Mouse (Mus musculus): ENCODE data around the gene Rgs5. TPM values are rescaled to one million over a fixed set of nuclear protein-coding genes. Genes with fewer than 3 reads are reported as not detected.

Rgs5 gene
- total RNA-seq (2018; cell fraction: chromatin; rRNA removed), result under 1 TPM in 1 of 26 experiments, not detected in 25; 0.25 TPM
- total RNA-seq (2018; cell fraction: cytosol; rRNA removed), result not detected
- not detected for total RNA-seq (2018; cell fraction: nucleus; rRNA removed)
- 0.07 TPM in 1 of 3 replicates, not detected in the others for polyA plus RNA-seq (2018)

GRCm38 (mm10) chr1:169655256-169655655, at the start of gene Rgs5:
Gene Rgs5 (plus strand): TSS chr1:169655501.
- 3% methylated on average over 8 of the region's 8 CpGs for WGBS (ENCODE audit: missing documents)
- no peaks in the 10 kb centered on the region for H3K36me3 ChIP-seq (ENCODE audit: inconsistent target)
- no peak within 1 kb of the TSS for H3K4me3 ChIP-seq (ENCODE audit: inconsistent target)
- H3K27ac ChIP-seq, result no peak within 1 kb of the TSS
- H3K79me2 ChIP-seq (ENCODE audit: inconsistent target), result no peaks in the 10 kb centered on the region

GRCm38 (mm10) chr1:169606164-169606563, 49.1 kb upstream of the Rgs5 start:
- WGBS (ENCODE audit: missing documents), result 96% methylated on average over 3 of the region's 3 CpGs
- Histone ChIP-seq H3K36me3 (ENCODE audit: inconsistent target) (no peaks in the 10 kb centered on the region), H3K79me2 (ENCODE audit: inconsistent target) (no peaks in the 10 kb centered on the region), H3K4me3 (ENCODE audit: inconsistent target) (no peak overlapping the region), H3K27ac (no peak overlapping the region)

GRCm38 (mm10) chr1:169629738-169630137, 25.6 kb upstream of the Rgs5 start:
- no peak overlapping the region for H3K4me3 ChIP-seq (ENCODE audit: inconsistent target)
- H3K27ac ChIP-seq, result no peak overlapping the region
- no peaks in the 10 kb centered on the region for H3K36me3 ChIP-seq (ENCODE audit: inconsistent target)
- no peaks in the 10 kb centered on the region for H3K79me2 ChIP-seq (ENCODE audit: inconsistent target)
- WGBS (ENCODE audit: missing documents), result 90% methylated on average over 7 of the region's 7 CpGs

- H3K4me3 ChIP-seq (ENCODE audit: inconsistent target), result no peak overlapping the region
- WGBS (ENCODE audit: missing documents), result 78% methylated on average over 14 of the region's 14 CpGs
- no peaks in the 10 kb centered on the region for H3K79me2 ChIP-seq (ENCODE audit: inconsistent target)
- H3K36me3 ChIP-seq (ENCODE audit: inconsistent target), result no peaks in the 10 kb centered on the region
- no peak overlapping the region for H3K27ac ChIP-seq
Measured at GRCm38 (mm10) chr1:169637251-169637750, 18.0 kb upstream of the Rgs5 start.

GRCm38 (mm10) chr1:169644884-169645653, 10.2 kb upstream of the Rgs5 start:
- Histone ChIP-seq H3K79me2 (ENCODE audit: inconsistent target) (no peaks in the 10 kb centered on the region), H3K27ac (no peak overlapping the region), H3K4me3 (ENCODE audit: inconsistent target) (no peak overlapping the region), H3K36me3 (ENCODE audit: inconsistent target) (no peaks in the 10 kb centered on the region)
- 74% methylated on average over 7 of the region's 7 CpGs for WGBS (ENCODE audit: missing documents)

GRCm38 (mm10) chr1:169659479-169659878, 4.2 kb downstream of the Rgs5 start:
- no peak overlapping the region for H3K27ac ChIP-seq
- no peaks in the 10 kb centered on the region for H3K79me2 ChIP-seq (ENCODE audit: inconsistent target)
- no peaks in the 10 kb centered on the region for H3K36me3 ChIP-seq (ENCODE audit: inconsistent target)
- H3K4me3 ChIP-seq (ENCODE audit: inconsistent target), result no peak overlapping the region
- WGBS (ENCODE audit: missing documents), result 6% methylated on average over 4 of the region's 4 CpGs

- no peaks in the 10 kb centered on the region for H3K79me2 ChIP-seq (ENCODE audit: inconsistent target)
- H3K36me3 ChIP-seq (ENCODE audit: inconsistent target), result no peaks in the 10 kb centered on the region
- no peak overlapping the region for H3K27ac ChIP-seq
- no peak overlapping the region for H3K4me3 ChIP-seq (ENCODE audit: inconsistent target)
- 79% methylated on average over 4 of the region's 4 CpGs for WGBS (ENCODE audit: missing documents)
Measured at GRCm38 (mm10) chr1:169667328-169667727, 12.0 kb downstream of the Rgs5 start.

GRCm38 (mm10) chr1:169670705-169671104, 15.4 kb downstream of the Rgs5 start:
- WGBS (ENCODE audit: missing documents), result 55% methylated on average over 1 of the region's 1 CpGs
- no peaks in the 10 kb centered on the region for H3K79me2 ChIP-seq (ENCODE audit: inconsistent target)
- H3K4me3 ChIP-seq (ENCODE audit: inconsistent target), result no peak overlapping the region
- H3K36me3 ChIP-seq (ENCODE audit: inconsistent target), result no peaks in the 10 kb centered on the region
- no peak overlapping the region for H3K27ac ChIP-seq

GRCm38 (mm10) chr1:169671801-169672200, 16.5 kb downstream of the Rgs5 start:
- 86% methylated on average over 2 of the region's 2 CpGs for WGBS (ENCODE audit: missing documents)
- no peak overlapping the region for H3K4me3 ChIP-seq (ENCODE audit: inconsistent target)
- H3K27ac ChIP-seq, result no peak overlapping the region
- H3K79me2 ChIP-seq (ENCODE audit: inconsistent target), result no peaks in the 10 kb centered on the region
- no peaks in the 10 kb centered on the region for H3K36me3 ChIP-seq (ENCODE audit: inconsistent target)

GRCm38 (mm10) chr1:169672272-169672671, 17.0 kb downstream of the Rgs5 start:
- Histone ChIP-seq H3K36me3 (ENCODE audit: inconsistent target) (no peaks in the 10 kb centered on the region), H3K79me2 (ENCODE audit: inconsistent target) (no peaks in the 10 kb centered on the region), H3K4me3 (ENCODE audit: inconsistent target) (no peak overlapping the region), H3K27ac (no peak overlapping the region)
- WGBS (ENCODE audit: missing documents), result 93% methylated on average over 4 of the region's 4 CpGs

- Histone ChIP-seq H3K36me3 (ENCODE audit: inconsistent target) (no peaks in the 10 kb centered on the region), H3K79me2 (ENCODE audit: inconsistent target) (no peaks in the 10 kb centered on the region), H3K4me3 (ENCODE audit: inconsistent target) (no peak overlapping the region), H3K27ac (no peak overlapping the region)
- WGBS (ENCODE audit: missing documents), result 63% methylated on average over 3 of the region's 3 CpGs
Measured at GRCm38 (mm10) chr1:169674116-169674515, 18.8 kb downstream of the Rgs5 start.

- Histone ChIP-seq H3K79me2 (ENCODE audit: inconsistent target) (no peaks in the 10 kb centered on the region), H3K36me3 (ENCODE audit: inconsistent target) (no peaks in the 10 kb centered on the region), H3K4me3 (ENCODE audit: inconsistent target) (no peak overlapping the region), H3K27ac (no peak overlapping the region)
- WGBS (ENCODE audit: missing documents), result 80% methylated on average over 1 of the region's 1 CpGs
Measured at GRCm38 (mm10) chr1:169676751-169677150, 21.4 kb downstream of the Rgs5 start.

- Histone ChIP-seq H3K36me3 (ENCODE audit: inconsistent target) (no peaks in the 10 kb centered on the region), H3K79me2 (ENCODE audit: inconsistent target) (no peaks in the 10 kb centered on the region), H3K27ac (no peak overlapping the region), H3K4me3 (ENCODE audit: inconsistent target) (no peak overlapping the region)
- 82% methylated on average over 9 of the region's 9 CpGs for WGBS (ENCODE audit: missing documents)
Measured at GRCm38 (mm10) chr1:169680455-169681208, 25.3 kb downstream of the Rgs5 start.

- WGBS (ENCODE audit: missing documents), result 66% methylated on average over 7 of the region's 7 CpGs
- H3K4me3 ChIP-seq (ENCODE audit: inconsistent target), result no peak overlapping the region
- no peaks in the 10 kb centered on the region for H3K36me3 ChIP-seq (ENCODE audit: inconsistent target)
- H3K79me2 ChIP-seq (ENCODE audit: inconsistent target), result no peaks in the 10 kb centered on the region
- no peak overlapping the region for H3K27ac ChIP-seq
Measured at GRCm38 (mm10) chr1:169682775-169683497, 27.6 kb downstream of the Rgs5 start.

All from macrophage (primary cell).